Mouse (Mus musculus): ENCODE data around the gene Gcnt1.
A peak's percentile ranks its signal among the peaks of the same experiment; 100 is the strongest.

Gcnt1 gene

DNA sequence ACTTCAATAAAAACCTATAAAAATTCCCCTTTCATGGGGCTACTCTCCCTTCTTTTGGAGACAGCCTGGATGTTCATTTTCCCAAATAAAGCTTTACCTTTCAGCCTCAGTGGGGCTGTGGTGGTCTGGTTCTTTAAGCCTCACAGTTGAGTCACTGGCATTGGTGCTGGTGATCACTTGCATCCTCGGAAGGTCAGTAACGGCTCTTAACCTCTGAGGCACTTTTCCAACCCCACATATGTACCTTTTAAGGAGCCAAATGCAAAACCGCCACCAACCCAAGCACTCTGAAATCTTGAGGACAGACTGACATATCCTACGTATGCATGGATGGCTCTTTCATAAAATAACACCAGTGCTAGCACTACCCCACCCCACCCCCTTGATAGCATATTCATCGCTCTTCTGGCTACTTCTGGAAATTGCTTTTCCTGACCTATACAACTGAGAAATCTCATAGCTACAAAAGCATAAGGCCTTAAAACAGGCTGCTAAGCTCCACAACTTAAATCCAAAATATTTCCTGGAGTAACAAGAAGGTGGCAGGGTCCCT, 48.9 kb downstream of the Gcnt1 start:
- no peak for DNase-seq (ENCODE audit: low read depth)

DNA sequence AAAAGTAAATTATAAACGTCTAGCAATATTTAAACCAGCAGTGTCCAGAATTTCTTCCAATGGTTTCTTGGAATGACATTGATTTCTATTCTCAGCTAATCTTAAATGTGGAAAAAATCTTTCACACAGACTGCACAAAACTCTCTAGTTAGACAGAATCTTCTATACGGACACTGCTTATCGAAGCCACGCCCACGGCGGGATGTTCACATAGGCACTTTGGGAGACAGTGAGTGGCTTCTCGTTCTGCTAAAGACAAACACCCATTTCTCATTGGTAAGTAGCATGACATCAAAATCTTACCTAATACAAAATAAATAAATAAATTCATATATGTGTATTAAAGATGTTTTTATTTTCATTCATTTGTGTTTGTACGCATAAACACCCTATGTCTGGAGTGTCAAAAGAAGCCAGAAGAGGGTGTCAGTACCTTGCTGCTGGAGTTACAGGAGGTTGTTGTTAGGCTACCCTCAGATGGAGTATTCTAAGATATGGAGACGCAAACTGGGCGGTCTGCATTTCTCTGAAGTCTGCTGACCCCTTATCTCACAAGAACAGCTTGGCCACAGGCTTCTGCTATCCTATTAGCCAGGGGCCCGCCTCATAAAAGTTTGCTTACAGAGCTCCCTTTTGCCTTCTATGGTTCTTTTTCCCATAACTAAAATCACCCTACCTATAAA, 49.5 kb downstream of the Gcnt1 start:
- DNase-seq (ENCODE audit: low read depth): no peak

DNA sequence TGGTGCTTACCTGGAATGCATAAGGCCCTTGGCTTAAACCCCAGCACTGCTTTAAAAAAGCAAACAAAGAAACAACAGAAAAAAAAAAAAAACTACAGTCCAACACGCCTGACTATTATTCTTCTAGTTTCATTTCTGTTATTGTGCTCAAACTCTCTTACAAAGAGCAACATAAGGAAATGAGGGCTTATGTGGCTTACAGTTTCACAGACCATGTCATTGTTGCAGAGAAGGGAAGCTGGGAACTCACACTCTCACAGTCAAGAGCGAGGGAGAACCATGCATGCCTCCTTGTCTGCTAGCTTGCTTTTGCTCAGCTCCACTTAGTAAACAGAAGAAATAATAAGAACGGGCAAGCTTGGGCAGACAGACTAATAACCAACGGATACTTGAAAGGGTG, 52.9 kb downstream of the Gcnt1 start:
- no peak for DNase-seq (ENCODE audit: low read depth)

DNA sequence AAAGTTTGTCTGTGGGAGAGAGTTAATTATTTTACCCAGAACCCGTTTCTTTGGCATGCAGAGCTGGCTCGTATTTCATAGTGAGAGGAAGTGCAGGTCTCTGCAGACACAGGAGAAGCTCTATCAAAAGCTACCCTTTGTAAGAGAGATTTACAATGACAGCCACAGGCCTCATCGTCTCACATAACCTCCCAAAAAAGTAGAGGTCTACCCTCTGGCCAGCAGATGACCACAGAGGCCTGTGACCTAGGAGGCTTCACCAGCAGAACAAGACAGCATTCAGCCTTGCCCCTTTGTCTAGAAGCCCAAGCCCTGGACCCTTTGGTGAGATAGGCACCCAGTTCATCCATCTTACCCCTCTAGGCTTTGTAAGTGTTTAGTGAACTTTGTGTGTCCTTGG, 53.9 kb downstream of the Gcnt1 start:
- no peak for DNase-seq (ENCODE audit: low read depth)

DNA sequence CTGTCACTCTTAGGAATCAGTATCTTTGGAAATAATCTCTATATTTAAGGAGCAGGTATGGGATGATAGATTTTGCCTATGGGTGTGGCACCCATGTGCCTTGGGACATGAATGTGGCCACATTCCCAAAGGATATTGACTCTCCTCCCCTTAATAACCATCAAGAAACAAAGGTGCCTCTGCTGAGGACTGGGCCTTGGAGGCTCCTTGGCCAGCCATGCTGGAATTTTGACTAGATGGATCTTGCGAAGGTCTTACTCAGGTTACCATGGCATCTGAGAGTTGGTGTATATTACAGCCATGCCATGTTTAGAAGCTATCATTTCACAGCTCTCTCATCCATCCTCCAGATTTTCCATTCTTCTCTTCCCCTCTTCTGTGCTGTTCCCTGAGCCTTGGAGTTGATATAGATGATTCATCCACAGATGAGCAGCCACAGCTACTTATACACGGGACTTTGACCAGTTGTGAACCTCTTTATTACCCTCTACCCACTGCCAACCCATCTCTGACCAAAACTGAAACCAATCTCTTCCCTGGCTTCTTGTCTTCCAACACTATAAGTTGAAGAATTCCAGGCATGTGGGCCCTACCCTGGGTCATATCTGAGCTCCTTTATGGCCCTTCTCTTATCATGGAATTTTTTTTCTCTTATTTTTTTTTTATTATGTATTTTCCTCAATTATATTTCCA, 56.2 kb downstream of the Gcnt1 start:
- DNase-seq (ENCODE audit: low read depth): no peak

DNA sequence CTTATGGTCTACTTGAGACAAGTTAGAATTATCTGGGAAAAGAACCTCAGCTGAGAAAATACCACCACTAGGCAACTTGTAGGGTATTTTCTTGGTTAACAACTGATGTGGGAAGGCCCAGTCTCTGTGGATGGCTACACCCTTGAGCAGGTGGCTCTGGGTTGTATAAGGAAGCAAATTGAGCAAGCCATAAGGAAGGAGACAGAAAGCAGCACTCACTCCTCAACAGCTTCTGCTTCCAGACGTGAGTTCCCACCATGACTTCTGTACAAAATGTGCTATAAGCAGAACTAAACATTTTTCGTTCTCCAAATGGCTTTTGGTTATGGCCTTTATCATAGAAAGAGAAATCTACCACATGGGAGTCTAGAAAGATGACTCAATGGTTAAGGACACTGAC, 58.2 kb downstream of the Gcnt1 start:
- no peak for DNase-seq (ENCODE audit: low read depth)

DNA sequence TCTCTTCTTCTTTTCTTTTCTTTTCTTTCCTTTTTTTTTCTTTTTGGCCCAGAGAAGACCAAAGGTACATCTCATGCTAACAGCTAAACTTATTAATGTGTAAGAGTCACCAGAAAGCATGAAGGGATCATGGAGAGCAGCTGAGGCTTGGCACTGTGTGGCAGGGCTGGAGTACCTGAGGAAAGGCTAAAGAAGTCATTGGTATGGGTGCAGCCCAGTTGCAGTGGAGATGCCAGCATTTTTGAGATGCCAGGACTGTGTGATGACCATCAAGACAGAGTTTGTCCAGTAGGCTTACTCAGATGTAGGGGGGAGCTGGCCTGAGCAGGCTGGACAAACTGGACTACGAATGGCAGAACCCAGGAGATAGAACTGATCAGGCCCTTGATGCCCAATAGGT, 58.9 kb downstream of the Gcnt1 start:
- no peak for DNase-seq (ENCODE audit: low read depth)

DNA sequence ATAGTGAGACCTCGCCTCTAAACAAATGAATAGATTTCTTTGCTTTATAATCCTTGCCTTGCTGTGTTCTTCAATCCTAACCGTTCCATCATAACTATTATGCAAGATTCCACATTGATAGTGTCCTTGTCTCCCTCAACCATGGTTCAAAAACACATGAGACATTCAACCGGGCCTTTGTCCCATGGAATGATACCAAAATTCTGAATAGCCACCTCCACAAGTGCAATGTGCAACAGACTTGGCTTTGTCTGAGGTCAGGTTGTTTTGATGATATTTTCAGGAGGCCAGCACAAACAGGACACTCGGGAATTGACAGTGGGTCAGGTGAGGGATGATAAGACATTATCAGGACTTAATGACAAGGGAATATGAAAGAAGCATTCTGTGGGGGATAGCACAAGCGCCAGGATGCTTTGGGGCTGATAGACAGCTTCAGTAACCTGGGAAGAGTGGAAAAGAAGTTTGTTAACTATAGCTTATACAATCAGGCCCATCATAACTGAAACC, 59.9 kb downstream of the Gcnt1 start:
- no peak for DNase-seq (ENCODE audit: low read depth)

DNA sequence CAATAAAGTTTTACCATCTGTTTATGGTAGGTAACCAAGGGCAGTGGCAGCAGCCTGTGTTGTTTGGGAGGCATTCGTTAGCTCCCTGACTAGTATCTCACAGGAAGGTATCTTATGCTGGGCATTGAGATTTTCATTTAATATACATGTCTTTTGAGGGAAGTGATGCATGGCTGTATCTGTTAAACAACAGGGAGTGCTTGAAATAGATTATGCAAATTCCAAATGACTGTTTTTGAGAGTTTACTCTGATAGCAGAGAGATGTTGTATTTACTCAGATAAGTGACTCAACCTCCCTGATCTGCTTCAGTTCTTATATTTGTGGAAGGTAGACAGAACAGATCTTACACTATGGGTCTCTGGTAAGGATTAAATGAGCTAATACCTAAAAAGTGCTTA, 61.1 kb downstream of the Gcnt1 start:
- DNase-seq (ENCODE audit: low read depth): no peak

DNA sequence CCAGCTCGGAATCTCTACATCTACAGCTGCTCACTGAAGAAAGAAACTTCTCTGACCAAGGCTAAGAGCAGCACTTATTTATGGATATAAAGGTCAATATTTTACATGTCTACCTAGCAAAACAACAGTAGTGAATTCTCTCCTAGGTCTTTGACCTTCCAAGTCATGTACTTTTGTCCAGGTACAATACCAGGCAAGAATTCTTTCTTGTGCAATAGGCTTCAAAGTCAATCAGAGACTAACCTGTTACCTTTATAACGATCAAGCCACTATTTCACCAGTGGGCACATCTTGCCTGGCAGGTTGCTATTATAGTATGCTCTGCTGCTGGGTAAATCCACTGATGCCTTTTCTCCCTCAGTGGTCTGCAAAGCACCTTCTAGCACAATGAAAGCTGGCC, 61.6 kb downstream of the Gcnt1 start:
- DNase-seq (ENCODE audit: low read depth): no peak

DNA sequence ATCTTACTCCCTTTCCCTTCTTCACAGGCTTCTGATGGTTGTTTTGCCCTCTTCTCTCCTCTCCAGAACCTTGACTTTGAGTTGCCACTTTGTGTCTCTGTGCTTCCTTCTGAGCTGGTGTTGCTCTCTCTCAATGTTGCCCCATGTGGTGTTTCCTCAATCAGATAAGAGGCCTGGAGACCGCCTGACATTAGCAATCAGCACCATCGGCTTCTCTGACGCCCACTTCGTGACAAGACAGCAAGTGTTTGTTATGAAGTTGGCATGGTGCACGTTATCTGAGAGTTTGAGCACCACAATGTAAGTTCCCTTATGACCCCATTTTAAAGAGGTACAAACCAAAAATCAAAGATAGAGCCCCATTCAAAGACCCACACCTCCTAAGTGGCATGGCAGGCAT, 76.6 kb downstream of the Gcnt1 start:
- DNase-seq (ENCODE audit: low read depth): no peak

DNA sequence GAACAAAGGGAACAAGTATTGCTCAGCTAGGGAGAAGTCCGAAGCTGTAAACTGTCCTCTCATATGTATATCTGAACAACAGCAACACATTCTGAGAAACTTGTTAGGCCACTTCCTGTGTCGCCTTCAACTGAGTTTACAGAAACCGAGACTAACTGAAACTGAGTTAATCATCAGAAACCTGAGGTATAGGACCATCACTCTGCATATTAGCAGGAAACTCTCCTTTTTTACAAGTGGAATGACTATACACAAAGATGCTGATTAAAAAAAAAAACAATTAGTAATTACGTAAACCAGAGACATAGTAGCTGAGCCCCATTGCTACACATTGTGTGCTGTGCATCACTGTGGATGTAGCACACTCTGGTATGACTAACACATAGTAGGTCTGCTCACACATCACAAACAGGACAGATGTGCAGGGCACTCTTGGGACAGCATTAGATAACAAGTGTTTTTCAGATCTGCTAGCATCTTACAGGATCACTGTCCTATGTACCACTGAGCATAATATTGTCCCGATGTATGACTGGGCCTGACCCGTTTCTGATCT, 77.4 kb downstream of the Gcnt1 start:
- no peak for DNase-seq (ENCODE audit: low read depth)

DNA sequence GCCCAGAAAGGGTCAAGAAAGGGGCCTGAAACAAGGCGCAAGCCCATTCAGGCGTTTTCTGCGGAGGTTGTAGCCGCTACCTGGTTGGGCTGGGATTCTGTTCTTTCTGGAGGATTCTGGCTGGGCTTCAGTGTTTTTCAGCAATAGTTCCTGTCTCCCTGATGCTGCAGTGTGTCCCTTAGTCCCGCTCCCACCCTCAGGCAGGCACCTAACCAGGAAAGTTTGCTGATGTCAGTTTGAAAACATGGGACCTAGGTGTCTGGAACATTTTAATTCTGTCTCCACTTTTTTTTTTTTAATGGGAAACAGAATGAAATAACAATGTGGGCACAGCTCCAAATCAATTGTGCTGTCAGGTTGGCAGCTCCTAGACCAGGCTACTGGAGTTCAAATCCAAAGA, 78.5 kb downstream of the Gcnt1 start:
- no peak for DNase-seq (ENCODE audit: low read depth)

DNA sequence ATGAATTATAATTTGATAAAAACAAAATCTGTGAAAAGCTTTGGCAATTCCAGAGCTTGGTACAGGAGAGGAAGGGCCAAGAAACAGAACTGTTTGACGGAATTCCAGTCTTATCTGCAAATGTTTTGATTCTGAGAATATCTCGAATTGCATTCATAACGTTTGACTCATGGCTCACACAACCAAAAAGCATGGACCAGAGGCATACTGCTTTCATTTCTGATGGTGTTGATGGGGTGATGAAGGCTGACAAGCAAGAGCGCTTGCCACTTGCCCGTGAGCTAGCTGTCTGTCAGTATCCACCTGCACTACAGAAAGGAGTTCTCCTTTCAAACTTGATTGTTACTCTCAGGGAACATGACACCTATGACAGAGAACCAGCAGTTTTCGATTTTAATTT, 83.1 kb downstream of the Gcnt1 start:
- DNase-seq (ENCODE audit: low read depth): peak; percentile 25

DNA sequence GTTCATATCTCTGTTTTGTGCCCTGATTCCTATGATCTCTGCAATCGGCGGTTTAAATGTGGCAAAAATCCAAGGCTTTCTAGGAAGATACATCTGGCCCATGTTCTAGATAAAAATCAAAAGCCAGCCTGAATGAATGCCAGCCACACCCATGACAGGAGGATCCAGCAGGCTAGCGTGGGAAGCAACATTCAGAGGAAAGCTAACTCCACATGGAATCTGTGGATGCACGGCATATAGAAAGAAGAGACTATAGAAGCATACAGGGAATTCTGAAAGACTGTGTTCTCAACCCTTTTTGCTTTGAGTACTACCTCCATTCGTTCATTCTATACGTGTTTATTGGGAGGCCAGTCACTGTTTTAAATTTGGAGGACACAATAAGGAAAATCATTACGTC, 86.6 kb downstream of the Gcnt1 start:
- no peak for DNase-seq (ENCODE audit: low read depth)

DNA sequence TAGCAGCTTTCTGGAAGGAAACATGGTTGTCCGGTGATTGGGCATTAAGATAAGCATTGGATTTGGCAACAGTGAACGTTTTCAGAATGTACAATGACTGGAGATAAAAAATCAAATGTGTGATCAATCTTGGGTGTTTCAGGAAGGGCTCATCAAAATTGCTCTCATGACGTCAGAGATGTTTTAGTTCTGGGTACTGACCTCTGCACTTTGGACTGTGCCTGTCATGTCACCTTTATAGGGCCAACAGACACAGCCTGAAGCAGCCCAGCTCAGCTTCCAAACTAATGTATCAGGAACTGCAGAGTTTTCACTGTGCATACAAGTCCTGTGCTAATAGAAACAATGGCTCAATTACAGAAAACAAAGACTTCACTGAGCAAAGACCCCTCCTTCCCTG, 89.3 kb downstream of the Gcnt1 start:
- no peak for DNase-seq (ENCODE audit: low read depth)

DNA sequence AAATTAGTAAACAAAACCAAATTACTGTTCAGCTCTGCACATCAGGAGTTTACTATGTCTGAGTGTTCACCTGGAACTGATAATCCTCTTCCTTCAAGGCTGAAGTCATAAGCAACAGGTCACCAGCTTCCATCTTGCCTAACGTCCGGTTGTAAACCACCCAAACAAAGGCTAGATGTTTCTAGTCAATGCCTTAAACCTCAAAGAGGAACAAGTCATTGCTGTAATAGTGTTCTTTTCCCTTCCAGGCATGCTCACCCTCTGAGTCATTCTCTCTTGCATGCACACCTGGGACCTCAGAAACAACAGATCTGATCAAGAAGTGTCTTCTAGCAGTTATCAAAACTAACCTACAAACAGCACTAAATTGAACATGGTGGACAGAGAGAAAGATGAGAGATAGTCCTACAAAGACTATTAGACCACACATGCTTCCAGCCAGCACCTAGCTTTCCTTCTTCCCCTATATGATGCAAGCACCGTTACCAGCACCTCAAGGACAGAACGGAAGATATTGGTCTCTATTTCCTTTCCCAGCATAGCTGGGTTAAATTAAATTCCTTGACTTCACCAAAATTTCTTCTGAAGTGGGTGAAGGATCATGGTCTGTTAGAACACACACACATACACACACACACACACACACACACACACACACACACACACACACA, 94.1 kb downstream of the Gcnt1 start:
- DNase-seq (ENCODE audit: low read depth): no peak

All from fibroblast of lung, adult 2 months (primary cell).